Mouse (Mus musculus) lung, adult 2 months (tissue): ENCODE data around the gene Rbm34.

Experiments
- CTCF ChIP-seq: fragments of 200-500 bp; IDR thresholded peaks from 2 replicates; pipeline ENCODE4 v1.5.1; 2011; ENCODE audit warnings: mild to moderate bottlenecking, low read length, control low read depth; ENCODE audit not compliant: insufficient read depth
- POLR2A ChIP-seq: fragments of 200-500 bp; IDR thresholded peaks from 2 replicates; pipeline ENCODE4 v1.6.1; 2011; ENCODE audit warnings: low read depth, mild to moderate bottlenecking, control low read depth, low read length, borderline replicate concordance; ENCODE audit errors: extremely low read depth

DNA sequence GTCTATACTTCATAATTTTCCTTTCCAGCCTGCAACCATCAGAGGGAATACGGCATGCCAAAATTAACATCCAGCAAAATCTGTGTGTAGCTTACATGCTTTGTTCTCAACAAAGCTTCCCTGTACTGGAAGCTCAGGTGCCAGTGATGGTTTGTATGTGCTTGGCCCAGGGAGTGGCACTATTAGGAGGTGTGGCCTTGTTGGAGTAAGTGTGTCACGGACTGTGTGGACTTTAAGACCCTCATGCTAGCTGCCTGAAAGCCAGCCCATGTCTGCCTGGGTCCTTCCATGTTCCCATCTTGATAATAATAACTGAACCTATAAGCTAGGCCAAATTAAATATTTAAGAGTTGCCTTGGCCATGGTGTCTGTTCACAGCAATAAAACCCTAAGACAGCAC lies 35.5 kb downstream of the Rbm34 start:
- TF ChIP-seq CTCF (no peak), POLR2A (no peak)
